Mouse (Mus musculus): Measurements from ENCODE around the gene Irx5. TPM values are rescaled to one million over a fixed set of nuclear protein-coding genes. Genes with fewer than 3 reads are reported as not detected.
A peak's percentile ranks its signal among the peaks of the same experiment; 100 is the strongest.

The Irx5 gene
- total RNA-seq, 2 experiments from 2014 or later, result 2.0 to 2.1 TPM

- peak in 1 of 2 experiments; percentile 15 for DNase-seq
Measured at GRCm38 (mm10) chr8:92360083-92360861, 2.8 kb downstream of the Irx5 start.

- DNase-seq, result peak in 1 of 2 experiments; percentile 2
Measured at GRCm38 (mm10) chr8:92361546-92362351, 4.3 kb downstream of the Irx5 start.

- no peak for DNase-seq
Measured at GRCm38 (mm10) chr8:92362396-92363115, 5.1 kb downstream of the Irx5 start.

GRCm38 (mm10) chr8:92363217-92364147, 6.1 kb downstream of the Irx5 start:
- DNase-seq, result no peak

GRCm38 (mm10) chr8:92364148-92364775, 6.8 kb downstream of the Irx5 start:
- peak; percentile 39 to 58 for DNase-seq

GRCm38 (mm10) chr8:92364776-92365240, 7.4 kb downstream of the Irx5 start:
- no peak for DNase-seq

GRCm38 (mm10) chr8:92365241-92365943, 8.0 kb downstream of the Irx5 start:
- no peak for DNase-seq

- no peak for DNase-seq
Measured at GRCm38 (mm10) chr8:92365944-92366735, 8.7 kb downstream of the Irx5 start.

GRCm38 (mm10) chr8:92366736-92367267, 9.4 kb downstream of the Irx5 start:
- DNase-seq, result peak; percentile 19 to 31

GRCm38 (mm10) chr8:92379524-92379923, 22.1 kb downstream of the Irx5 start:
- no peak for DNase-seq

GRCm38 (mm10) chr8:92380571-92380970, 23.1 kb downstream of the Irx5 start:
- peak; percentile 32 to 49 for DNase-seq

GRCm38 (mm10) chr8:92387893-92388292, 30.5 kb downstream of the Irx5 start:
- DNase-seq, result no peak

GRCm38 (mm10) chr8:92404218-92404617, 46.8 kb downstream of the Irx5 start:
- DNase-seq, result no peak

GRCm38 (mm10) chr8:92408092-92408491, 50.7 kb downstream of the Irx5 start:
- DNase-seq, result no peak

- no peak for DNase-seq
Measured at GRCm38 (mm10) chr8:92413583-92413982, 56.2 kb downstream of the Irx5 start.

GRCm38 (mm10) chr8:92420666-92421065, 63.2 kb downstream of the Irx5 start:
- DNase-seq, result no peak
